Mouse (Mus musculus): ENCODE results near the gene BC051142.
A peak's percentile ranks its signal among the peaks of the same experiment; 100 is the strongest.

Gene BC051142

DNA sequence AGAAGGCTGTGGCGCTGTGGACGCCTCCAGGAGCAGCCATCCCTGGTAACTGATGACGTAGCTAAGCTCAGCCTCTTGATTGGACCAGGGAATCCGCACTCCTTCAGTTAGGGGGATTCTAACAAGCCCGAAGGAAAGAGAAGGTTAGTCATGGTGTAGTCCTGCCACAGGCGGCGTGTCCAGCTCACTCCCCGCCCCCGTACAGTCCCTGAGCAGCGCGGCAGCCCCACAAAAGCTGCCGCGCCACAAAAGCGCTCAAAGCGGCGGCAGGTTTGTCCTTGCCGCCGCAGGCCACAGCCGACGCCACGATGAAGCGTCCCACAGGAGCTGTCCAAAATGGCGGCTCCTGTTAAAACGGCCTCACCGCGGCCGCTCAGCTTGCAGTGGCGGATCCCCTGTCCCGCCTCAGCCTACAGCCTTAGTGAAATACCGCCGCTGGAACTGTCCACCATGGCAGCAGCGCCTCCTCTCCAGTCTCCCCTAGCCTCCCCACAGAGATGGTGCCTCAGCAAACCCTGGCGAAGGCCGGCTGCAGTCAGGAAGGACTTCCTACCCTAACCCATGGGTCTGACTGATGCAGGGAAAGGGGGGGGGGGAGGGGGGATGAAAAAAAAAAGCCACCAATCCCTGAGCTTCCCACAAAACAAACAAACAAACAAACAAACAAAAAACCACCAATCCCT is at the start of gene BC051142:
BC051142 (plus strand) TSS at position 110 of the 683 bp plus-strand sequence.
- DNase-seq (ENCODE audit: extremely low read depth, insufficient read length, low spot score): peak; percentile 7

GRCm38 (mm10) chr17:34349429-34349828 is 49.2 kb upstream of the BC051142 start:
- DNase-seq (ENCODE audit: extremely low read depth, insufficient read length, low spot score): no peak

DNA sequence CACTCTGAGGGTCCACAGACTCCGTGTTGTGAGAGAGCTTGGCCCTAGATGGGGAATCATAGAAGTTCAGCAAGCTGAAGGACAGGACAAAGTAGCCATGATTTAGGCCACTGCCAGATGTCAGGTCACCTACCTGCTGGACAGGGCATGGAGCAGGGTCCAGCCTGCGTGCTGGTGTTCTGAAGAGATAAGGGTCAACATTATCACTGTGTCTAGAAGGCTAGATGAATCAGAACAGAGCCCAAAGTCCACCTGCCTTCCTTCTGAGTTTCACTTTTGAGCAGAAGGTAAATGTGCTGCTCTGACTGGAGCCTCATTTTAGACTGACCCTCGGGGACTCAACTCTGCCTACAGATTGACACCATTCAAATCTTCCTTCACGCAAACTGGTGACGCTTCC is 44.1 kb upstream of the BC051142 start, which contains the start of gene Btnl2:
Btnl2 (plus strand) TSS at position 284 of the 400 bp plus-strand sequence.
- DNase-seq (ENCODE audit: extremely low read depth, insufficient read length, low spot score): no peak

DNA sequence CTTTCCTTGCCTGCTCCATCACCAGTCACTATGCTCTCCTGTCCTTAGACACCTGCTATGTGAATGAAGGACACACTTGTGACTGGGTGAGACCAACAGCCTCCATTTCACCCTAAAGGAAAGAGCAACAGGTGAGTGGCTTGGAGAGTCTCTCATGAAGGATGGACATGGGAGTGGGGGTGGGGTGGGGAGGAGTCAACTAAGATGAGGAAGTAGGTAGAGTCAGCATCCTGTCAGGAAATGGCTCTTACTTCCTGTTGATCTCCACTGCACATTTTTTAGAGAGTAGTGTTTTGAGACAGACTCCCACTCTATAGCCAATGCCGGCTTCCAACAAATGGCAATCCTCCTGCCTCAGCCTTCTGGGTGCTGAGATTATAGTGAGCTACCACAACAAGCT is 43.7 kb upstream of the BC051142 start:
- DNase-seq (ENCODE audit: extremely low read depth, insufficient read length, low spot score): no peak

- DNase-seq (ENCODE audit: extremely low read depth, insufficient read length, low spot score): no peak
These were observed 35.6 kb upstream of the BC051142 start for GRCm38 (mm10) chr17:34362954-34363546.

- no peak for DNase-seq (ENCODE audit: extremely low read depth, insufficient read length, low spot score)
These were observed 34.8 kb upstream of the BC051142 start for GRCm38 (mm10) chr17:34363676-34364310.

DNA sequence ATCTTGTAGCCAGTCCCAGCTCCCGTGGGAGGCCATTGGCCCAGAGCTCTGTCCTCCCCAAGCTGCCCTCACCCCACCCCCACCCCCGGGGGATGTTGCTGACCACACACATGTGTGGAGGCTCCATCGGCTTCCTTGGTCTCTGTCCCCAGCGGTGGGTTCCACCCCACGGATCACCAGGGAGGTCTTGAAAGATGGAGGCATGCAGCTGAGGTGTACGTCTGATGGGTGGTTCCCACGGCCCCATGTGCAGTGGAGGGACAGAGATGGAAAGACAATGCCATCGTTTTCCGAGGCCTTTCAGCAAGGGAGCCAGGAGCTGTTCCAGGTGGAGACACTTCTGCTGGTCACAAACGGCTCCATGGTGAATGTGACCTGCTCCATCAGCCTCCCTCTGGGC is 33.6 kb upstream of the BC051142 start:
- no peak for DNase-seq (ENCODE audit: extremely low read depth, insufficient read length, low spot score)

GRCm38 (mm10) chr17:34370563-34370962 is 28.1 kb upstream of the BC051142 start:
- DNase-seq (ENCODE audit: extremely low read depth, insufficient read length, low spot score): no peak

DNA sequence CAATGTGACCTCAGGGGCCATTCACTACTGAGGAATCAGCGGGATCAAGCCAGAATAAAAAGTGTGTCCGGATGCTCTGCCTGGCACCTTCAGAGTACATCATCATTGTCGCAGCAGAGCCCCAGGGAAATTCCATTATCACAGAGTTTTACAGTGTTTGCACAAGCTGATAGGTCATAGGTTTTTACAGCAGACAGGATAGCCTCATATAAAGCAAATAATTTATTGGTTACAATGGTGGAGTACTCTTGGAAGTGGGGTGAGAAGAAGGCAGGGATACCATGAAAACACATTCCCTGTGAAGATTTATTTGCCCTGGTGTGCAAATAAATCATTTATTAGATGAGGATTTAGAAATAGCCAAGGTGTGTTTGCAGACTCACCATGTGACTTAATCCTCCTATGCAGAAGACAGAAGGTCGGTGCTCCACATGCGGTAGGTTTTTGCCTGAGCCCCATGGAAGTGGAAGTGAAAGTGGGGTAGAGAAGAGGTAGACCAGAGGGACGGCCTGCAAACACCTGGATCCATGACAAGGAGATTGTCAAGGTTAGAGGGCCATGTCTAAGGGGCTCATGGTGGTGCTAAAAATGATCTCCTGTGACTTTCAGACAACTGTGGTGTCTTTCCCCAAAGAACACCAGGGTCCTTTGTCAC is 25.4 kb upstream of the BC051142 start:
- no peak for DNase-seq (ENCODE audit: extremely low read depth, insufficient read length, low spot score)

DNA sequence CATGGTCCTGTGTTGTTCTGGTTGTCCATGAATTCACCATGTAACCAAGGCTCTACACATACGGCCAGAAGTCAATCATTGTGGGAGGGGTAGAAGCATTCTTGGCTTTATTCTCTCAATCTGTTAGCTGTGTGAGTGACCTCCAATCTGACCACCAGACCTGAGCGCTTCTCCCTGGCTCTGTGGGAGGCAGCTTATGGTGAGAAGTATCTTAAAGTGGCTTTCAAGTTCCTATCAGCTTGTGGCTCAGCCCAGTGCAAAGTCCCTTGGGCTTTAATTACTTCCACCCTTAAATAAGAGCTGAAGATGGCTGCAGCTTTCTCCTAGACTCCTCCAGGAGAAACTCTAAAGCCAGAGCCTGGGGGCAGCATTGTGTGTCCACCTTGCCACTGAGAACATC is 21.8 kb upstream of the BC051142 start, which contains the start of gene Btnl1:
Btnl1 (plus strand) TSS at position 286 of the 400 bp plus-strand sequence.
- DNase-seq (ENCODE audit: extremely low read depth, insufficient read length, low spot score): no peak

- DNase-seq (ENCODE audit: extremely low read depth, insufficient read length, low spot score): no peak
These were observed 21.0 kb upstream of the BC051142 start for GRCm38 (mm10) chr17:34377450-34378209.

DNA sequence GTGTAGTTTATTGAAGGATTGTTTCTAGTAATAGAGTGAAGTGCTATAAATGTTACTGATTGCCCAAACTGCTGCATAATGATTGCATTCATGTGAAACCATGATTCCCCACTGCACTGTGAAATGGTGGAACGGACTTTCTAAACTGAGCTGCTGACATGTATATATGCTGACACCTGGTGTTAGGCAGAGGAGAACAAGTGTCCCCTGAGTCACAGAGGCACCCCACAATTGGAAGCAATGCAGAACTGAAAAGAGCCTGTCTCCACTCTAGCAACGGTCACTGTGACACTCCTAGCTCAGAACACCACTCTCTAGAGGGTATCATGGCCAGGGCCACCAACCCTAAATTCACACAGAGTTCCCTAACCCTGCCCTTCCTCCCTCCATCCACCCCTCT is 19.9 kb upstream of the BC051142 start:
- DNase-seq (ENCODE audit: extremely low read depth, insufficient read length, low spot score): no peak

- no peak for DNase-seq (ENCODE audit: extremely low read depth, insufficient read length, low spot score)
These were observed 19.2 kb upstream of the BC051142 start for GRCm38 (mm10) chr17:34379451-34379850.

- DNase-seq (ENCODE audit: extremely low read depth, insufficient read length, low spot score): no peak
These were observed 16.7 kb upstream of the BC051142 start for GRCm38 (mm10) chr17:34381876-34382275.

DNA sequence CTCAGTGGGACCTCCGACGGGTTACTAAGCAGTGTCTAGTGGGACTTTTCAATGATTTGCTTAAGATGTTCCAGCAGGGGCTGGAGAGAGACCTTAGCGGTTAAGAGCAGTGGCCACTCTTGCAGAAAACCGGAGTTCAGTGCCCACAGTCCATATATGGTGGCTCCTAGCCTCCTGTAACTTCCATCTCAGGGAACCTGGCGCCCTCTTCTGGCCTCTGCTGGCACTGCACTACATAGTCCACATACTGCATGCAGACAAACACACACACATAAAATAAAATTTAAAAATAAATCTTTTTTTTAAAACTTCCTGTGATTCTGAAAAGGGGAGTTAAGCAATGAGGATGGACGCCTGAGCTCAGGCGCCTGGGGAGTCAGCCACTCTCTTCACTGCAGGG is 15.4 kb upstream of the BC051142 start:
- no peak for DNase-seq (ENCODE audit: extremely low read depth, insufficient read length, low spot score)

GRCm38 (mm10) chr17:34384699-34385098 is 13.9 kb upstream of the BC051142 start:
- DNase-seq (ENCODE audit: extremely low read depth, insufficient read length, low spot score): no peak

DNA sequence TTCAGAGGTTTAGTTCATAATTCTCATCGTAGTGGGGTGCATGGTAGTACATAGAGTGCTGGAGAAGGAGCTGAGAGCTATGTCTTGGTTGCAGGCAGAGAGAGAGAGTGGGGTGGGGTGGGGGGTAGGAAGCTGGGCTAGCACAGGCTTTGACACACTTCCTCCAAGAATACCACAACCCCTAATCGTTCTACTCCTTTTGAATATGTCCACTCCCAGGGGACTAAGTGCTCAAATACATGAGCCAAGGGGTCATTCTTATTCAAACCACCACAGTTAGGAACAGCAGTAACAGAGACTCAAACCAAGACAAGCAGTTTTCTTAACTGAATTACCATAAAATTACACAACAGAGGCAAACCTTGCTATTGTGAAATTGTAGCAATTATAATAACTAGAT is 12.0 kb upstream of the BC051142 start:
- no peak for DNase-seq (ENCODE audit: extremely low read depth, insufficient read length, low spot score)

DNA sequence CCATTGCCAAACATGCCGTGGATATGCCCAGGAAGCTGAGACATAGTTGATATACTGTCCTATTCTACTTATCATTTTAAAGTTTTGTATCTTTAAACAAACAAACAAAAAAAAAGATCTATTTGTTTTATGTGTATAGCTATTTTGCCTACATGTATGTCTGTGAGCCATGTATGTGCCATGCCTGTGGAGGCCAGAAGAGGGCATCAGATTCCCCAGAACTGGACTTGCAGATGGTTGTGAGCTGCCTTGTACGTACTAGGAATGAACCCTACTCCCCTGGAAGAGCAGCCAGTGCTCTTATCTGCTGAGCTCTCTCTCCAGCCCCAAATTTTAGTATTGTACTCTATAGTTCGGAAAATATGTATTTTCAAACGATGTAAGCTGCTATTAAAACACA is 10.1 kb upstream of the BC051142 start:
- DNase-seq (ENCODE audit: extremely low read depth, insufficient read length, low spot score): no peak

GRCm38 (mm10) chr17:34391507-34391906 is 7.1 kb upstream of the BC051142 start:
- no peak for DNase-seq (ENCODE audit: extremely low read depth, insufficient read length, low spot score)

DNA sequence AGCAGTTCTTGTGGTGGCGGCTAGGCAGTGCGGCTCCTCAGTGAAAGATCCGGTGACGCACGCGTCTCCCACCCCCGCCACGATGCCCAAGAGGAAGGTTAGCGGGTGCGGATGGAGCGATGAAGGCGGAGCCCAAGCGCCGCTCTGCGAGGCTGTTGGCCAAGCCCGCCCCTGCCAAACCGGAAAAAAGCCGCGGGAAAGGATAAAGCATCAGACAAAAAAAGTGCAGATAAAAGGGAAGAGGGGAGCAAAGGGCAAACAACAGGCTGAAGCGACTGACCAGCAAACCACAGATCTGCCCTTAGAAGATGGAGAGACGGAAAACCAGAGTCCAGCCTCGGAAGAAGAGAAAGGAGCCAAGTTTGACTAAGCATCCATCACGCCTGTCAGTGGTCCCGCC is 6.3 kb upstream of the BC051142 start:
- DNase-seq (ENCODE audit: extremely low read depth, insufficient read length, low spot score): no peak

DNA sequence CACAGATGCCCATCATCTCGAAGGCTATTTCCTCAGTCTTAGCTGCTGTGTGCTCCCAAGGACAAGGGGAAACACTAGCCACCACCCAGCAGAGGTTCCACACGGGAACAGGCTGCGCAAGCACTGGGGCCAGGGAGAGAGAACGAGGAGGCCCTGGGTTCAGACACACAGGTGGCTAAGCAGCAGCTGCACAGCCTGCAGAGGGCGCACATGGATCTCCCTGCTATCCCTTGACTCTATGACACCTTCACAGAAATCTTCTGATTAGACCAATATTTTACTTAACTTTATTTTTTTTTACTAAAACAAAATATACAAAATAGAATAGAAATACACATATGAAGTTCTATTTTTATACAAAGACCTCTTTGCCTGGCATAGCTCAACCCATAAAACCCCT is 1.3 kb upstream of the BC051142 start:
- no peak for DNase-seq (ENCODE audit: extremely low read depth, insufficient read length, low spot score)

Data from 3134 (cell line).